Mouse (Mus musculus) adrenal gland, postnatal 14 days (tissue): ENCODE measurements around the gene Ttc28. TPM values are rescaled to one million over a fixed set of nuclear protein-coding genes. Genes with fewer than 3 reads are reported as not detected.
"Not testable (repeated sequence)": the region's sequence is repeated elsewhere in the genome, so short reads cannot be mapped to it uniquely, and the experiment has no call there.

ENCODE experiments used
- DNase-seq: peaks from one replicate; pipeline ENCODE4 v3.0.0; 2021; ENCODE audit warnings: mixed read lengths
- long read RNA-seq, 2 experiments: library from polyadenylated mRNA; stranded (forward); transcript quantifications; one replicate each; pipeline ENCODE4 v2.0.0; 2021
- total RNA-seq: library from RNA; stranded (reverse); gene quantifications from 2 replicates; pipeline ENCODE4 v1.2.3, GENCODE M21; 2021

Gene Ttc28
- 25.5 and 32.5 TPM in 2 replicates for total RNA-seq
- long read RNA-seq, experiment 1, partial matches to known transcripts = 1 of 8 reads
- long read RNA-seq, experiment 1, other reads (novel, unspliced or antisense) = 7 of 8 reads
- long read RNA-seq, experiment 2, partial matches to known transcripts = 2 of 7 reads
- long read RNA-seq, experiment 2, other reads (novel, unspliced or antisense) = 5 of 7 reads

DNA sequence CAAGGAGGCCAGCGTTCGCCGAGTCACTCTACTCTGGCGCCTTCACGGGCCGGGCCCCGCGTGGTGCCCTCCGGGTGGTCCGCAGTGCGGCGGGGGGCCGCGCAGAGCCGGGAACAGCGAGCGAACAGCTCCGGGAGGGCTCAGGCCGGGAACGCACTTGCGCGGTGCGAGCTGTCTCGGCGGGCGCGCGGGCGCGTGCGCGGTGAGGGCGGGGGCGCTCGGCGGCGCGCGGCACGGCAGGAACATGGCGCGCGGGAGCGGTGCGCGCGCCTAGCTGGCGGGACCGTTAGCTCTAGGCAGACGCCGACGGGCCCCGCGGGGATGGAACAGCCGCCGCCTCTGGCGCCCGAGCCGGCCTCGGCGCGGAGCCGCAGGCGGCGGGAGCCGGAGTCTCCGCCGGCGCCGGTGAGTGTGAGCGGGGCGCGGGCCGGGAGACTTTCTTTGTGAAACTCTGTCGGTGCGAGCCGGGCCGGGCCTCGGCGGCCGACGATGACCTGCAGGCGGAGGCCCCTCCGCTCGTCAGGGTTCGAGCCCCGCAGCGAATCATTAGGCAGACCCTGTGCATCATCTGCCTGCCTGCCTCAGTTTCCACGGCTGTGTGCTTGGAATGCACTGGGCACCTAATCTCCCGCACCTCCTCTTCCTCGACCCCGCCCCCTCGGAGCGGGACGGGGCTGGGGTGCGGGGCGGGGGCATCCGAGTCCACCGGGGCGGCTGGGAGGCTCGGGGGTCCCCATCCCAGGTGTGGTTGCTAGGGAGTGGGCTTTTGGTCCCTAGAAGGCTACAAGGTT lies at the start of gene Ttc28:
Ttc28 (plus strand) TSS at position 220 of the 791 bp plus-strand sequence.
- DNase-seq = peak; percentile 95

DNA sequence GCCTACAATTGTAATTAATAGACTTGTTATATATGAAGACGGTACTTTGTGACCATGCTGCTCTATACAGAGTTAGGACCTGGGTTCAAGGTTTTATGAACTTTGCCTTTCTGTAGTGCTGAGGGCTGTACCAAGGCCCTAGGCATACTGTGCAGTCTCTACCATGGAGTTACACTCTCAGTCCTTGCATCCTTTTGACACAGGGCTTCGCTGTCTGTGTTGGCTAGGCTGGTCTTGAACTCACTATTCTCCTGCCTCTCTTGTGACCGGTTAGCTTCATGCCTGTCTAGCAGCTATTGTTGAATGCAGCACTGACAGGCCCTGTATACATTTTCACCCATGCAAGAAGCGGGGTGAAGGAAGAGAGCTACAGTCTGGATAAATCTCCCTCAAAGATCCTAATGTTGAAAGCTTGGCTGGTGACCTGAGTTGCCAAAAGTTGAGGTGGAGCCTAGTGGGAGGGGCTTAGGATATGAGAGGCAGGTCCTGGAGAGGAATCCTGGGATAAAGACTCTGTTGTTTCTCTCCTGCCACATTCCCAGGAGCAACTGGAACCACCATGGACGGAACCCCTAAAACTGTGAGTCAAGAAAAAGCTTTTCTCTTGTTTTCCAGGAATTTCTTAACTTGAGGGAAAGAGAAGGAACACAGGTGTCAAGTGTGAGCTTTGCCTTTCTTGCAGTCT lies 48.4 kb upstream of the Ttc28 start:
- DNase-seq = no peak

DNA sequence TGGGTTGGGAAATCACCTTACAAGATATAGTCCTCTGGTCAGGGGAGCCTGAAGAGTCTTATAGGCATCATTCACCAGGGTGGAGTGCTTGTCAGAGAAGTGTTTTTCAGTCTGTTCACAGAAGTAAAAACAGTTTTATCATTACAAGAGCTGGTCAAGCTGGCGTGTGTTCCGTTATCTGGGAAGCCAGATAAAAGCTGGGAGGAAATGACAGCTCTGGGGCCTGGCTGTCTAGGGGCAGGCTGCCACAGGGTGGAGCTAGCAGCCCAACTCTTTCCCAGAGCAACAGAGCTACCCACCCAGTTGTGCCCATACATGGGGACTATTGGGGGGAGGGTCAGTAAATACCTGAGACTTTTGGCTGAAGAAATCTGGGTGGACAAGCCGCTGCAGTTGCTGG lies 43.6 kb upstream of the Ttc28 start:
- peak; percentile 63 for DNase-seq

DNA sequence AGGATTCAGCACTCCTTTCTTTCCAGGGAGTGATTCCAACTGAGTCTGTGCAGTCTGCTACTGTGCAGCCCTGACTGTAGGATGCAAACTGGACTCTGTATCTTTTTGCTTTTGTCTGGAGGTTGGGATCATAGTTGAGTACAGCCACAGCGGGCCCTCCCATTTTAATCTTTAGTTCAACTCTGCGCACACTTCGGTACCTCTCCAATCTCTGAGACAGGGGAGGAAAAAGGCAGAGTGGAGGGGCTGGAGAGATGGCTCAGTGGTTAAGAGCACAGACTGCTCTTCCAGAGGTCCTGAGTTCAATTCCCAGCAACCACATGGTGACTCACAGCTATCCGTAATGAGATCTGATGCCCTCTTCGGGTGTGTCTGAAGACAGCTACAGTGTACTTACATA lies 41.6 kb upstream of the Ttc28 start:
- DNase-seq = not testable (repeated sequence)

DNA sequence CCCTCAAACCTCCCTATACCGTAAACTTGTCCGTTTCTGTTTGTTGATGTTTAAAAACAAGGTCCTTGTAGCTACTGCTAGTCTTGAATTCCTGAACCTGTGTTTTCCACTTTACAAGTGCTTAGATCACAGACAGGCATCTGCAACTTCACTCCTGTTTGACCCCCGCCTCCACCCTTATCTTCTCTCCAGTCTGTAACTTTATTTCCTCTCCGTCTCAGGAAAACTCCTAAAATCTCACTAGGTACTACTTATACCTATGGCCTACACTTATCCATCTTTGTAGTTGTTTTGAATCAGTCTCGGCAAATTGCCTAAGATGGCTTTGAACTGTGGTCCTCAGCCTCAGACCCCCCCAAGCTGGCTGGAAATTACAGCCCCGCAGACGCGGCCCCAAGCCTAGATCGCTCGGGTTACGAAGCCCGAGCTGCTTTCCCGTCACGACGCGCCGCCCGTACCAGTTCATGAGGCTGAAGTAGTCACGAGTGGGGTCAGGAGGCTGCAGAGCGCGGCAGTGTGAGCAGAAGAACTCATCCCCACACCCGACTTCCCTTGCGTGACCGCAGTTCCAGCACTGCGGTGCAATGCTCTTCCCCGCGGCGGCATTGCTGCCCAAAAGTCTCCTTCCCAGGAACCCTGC lies 40.4 kb upstream of the Ttc28 start:
- no peak for DNase-seq

DNA sequence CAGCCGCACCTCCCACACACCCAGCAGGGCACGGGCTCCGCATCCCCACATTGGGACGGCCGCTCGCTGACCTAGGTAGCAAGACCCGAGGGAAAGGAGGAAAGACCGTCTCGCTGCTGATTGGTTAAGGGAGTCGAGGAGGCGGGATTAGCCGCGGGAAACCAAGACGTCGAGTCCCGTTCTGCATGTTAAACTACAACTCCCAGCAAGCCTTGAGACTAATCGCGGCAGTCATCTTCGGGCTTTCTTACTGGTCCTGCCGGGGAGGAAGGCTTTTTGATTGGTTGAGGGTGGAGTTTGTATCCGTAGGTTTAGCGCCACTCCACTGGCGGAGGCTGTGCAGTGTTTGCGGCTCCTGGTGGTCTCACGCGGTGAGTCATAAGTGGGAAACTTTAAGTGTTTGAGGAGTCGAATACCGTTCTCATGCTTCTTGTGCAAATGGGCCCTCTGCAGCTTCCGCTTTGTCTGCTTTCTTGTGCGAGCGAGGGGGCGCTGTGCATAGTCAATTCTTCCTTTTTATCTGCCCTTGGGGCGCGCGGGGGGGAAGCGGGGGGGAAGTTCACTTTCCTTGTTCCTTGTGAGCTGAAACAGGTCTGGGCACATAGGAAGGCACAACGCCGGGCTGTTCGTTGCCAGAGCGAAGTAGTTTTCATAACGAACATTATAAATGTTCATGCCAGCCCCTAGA lies 39.8 kb upstream of the Ttc28 start, which contains the start of the genes Hscb and Chek2:
Hscb (minus strand) TSS at position 100 of the 688 bp plus-strand sequence.
Chek2 (plus strand) TSS at position 302 of the 688 bp plus-strand sequence.
- DNase-seq = peak; percentile 96

DNA sequence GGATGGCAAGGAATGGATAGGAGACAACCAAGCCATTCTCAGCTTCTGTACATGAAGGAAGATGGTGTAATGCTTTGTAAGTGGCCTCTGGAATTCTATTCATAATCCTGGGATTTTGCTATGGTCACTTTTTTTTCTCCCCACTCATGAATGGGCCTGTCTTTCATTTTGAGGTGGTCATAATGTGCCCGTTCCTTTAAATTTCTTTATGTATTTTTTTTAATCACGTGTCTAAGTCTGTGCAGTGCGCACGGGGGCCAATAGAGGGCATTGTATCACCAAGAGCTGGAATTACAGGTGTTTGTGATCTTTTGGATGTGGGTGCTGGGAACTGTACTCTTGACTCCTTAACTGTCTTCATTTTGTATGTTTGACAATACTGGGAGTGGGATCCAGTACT lies 39.1 kb upstream of the Ttc28 start:
- DNase-seq = peak; percentile 62

DNA sequence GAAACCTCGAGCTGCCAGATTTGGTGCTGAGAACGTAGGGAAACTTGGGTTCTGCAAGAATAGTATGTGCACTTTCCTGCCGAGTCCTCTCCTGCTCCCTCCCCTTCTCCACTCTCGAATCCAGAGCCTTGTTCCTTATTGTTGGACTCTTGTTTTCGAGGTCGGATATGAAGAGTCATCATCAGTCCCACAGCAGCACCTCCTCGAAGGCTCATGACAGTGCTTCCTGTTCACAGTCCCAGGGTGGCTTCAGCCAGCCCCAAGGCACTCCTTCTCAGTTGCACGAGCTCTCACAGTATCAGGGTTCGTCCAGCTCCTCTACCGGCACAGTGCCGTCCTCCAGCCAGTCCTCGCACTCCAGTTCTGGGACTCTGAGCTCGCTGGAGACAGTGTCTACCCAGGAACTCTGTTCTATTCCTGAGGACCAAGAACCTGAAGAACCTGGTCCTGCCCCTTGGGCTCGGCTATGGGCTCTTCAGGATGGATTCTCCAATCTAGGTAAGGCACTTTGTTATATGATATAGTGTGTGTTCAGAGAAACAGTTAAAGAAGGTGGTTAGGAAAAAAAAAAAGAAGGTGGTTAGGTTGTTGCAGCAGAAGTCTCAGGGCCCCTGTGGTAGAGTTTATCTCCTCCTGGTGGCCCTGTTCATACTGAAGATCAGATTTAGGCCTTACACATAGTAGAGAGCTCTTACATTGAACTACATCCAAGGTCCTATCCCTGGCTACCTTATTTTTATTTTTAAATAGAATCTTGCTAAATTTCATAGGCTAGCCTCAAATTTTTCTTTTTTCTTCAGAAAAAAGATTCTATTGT lies 38.3 kb upstream of the Ttc28 start:
- DNase-seq = no peak

DNA sequence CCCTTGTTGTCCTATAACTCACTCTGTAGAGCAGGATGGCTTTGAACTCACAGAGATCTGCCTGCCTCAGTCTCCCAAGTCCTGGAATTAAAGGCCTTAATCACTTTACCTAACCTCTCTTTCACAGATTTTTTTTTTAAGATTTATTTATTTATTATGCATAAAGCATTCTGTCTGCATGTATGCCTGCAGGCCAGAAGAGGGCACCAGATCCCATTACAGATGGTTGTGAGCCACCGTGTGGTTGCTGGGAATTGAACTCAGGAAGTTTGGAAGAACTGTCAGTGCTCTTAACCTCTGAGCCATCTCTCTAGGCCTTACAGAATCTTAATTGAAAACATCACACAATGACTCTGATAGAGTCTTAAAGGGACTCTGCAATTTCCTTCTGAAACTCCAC lies 26.6 kb upstream of the Ttc28 start:
- DNase-seq = no peak

DNA sequence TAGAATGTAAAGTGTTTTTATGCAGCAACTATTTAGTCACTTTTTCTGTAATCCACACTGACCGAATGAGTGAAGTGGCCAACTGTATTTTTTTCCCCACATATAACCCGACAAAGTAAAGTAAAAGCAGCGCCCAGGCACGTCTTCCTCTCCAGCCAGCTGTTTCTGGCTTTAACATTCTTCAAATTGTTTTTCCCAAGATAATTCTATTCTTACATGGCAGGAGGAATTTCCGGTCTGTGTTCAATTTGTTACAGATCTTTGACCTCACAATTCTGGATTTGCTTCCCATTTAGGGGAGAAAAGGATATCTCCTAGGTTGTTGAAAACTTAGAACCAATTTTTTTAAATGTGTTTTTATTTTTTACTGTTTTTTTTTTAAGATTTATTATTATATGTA lies 22.5 kb upstream of the Ttc28 start:
- no peak for DNase-seq

DNA sequence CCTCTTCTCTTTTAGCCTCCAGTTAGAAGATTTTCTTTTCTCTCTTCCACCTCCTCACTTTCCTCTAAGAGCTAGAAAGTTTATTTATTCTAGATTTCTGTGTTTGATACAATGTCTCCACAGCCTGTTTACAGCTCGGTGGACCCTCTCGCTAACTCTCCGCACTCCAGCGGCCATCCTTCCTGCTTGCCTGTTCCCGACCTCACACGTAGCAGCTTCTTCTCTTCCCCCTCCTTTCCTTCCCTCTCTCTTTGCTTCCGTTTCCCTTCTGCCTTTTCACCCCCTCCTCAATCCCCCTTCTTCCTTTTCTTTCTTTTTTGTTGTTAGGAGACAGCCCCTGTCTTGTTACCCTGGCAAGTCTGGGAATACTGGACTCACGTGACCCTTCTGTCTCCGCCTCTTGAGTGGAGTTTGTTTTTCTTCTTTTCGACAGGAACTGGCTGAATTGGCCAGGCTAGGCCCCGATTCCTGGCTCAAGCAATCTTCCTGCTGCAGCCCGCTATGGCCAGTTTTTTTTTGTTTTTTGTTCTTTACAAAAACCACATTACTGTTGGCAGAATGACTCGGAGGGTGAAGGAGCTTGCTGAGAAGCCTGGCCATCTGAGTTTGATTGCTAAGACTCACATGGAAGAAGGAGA lies 20.5 kb upstream of the Ttc28 start:
- peak; percentile 58 for DNase-seq

DNA sequence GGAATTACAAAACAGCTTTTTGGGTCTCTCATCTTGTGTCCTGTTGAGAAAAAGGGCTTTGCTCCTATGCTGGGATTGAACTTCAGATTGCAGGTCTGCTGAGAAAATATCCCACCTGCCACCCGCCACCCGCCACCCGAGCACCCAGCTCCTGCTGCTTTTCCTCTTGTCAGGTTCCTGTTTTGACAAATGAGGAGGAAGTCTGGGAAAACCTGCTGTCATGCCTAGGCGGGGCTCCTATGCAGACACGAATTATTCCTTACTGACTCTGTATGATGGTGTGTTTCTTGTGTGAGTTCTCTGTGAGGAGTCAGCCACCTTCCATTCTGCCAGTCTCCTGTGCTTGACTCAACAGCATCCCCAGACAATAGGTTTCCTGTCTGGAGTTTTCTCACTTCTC lies 19.2 kb upstream of the Ttc28 start:
- no peak for DNase-seq

DNA sequence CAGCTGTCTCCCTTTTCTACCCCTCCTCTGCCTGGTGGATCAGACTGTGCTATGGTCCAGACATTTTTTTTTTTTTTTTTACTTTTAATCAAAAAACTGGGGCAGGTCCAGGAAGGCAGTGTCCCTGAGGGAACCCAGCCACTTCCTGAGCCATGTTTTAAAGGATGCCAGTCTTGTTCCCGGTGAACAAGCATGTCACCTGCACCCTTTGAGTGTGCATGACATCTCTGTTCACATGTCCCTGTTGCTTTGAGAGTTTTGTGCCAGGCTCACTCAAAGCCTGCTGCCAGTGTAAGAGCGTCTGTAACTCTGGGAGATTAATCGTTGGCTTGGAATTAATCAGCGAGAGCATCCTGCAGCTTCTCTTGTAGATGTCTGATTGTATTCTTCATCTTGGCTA lies 11.1 kb upstream of the Ttc28 start:
- no peak for DNase-seq

DNA sequence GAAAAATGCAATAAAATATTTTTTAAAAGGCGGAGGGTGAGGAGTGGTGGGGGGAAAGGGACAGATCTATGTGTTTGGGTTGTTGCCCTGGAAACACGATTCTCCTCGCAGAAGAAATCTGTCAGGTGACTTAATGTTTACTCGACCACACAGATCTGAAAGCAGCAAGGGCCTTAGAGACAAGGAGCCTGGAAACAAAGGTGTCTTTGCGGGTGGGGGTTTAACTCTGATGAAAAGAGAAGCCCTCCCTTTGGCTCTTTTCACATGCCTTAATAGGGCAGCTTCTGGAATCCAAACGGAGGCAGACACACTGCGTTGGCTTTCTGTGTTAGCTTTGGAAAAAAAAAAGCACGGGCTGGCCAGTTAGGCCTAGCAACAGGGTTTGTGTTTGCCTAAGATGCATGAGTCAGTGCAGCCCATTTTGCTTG lies 10.3 kb upstream of the Ttc28 start:
- no peak for DNase-seq

DNA sequence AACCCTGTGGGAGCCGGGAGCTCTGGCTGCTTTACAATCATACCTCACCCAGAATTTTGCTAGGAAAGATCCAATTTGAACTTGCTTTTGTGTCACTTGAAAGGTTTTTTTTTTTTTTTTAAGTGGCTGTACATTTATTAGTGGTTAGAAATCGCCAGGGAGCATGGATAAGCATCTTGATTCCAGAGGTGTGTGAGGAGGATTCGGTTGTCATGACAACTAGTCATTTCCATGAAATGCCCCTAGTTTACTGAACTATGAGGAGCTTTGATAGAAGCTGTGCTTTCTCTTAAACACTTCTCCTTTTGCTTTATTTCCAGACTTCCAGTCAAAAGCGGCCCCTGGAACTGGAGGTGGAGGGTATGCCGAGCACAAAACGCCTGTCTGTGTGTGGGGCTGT lies 6.4 kb upstream of the Ttc28 start:
- no peak for DNase-seq

DNA sequence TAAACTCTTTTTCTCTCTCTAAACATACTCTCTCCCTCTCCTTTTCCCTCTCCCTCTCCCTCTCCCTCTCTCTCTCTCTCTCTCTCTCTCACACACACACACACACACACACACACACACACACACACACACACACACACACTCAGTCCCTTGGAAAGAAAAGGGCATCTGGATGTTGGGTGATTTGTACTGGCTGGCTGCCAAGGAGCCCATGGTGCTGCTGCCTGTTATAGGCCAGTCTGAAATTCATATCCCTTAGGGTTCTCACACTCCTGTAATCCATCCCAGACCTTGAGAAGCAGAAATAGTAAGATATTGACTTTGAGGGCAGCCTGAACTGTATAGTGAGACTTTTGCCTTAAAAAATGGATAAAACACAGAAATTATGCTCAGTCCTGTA lies 4.9 kb upstream of the Ttc28 start:
- peak; percentile 64 for DNase-seq

DNA sequence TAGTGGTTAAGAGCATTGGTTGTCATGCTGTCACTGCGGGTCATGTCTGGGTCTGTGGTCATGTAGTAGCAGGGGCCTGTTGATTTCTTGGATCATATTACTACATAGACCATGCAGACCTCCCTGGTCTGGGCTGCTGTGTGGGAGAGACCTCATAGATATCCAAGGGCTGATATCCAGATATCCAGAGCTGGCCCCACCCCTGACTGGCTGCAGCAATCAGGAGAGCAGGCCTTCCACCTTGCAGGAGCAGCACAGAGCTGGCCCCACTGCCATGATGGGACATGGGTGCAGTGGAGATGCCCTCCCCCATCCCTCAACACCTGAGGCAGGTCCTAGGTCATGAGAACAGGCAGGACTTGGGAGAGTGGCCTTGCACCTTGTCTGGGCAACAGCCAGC lies 4.3 kb upstream of the Ttc28 start:
- DNase-seq = no peak

DNA sequence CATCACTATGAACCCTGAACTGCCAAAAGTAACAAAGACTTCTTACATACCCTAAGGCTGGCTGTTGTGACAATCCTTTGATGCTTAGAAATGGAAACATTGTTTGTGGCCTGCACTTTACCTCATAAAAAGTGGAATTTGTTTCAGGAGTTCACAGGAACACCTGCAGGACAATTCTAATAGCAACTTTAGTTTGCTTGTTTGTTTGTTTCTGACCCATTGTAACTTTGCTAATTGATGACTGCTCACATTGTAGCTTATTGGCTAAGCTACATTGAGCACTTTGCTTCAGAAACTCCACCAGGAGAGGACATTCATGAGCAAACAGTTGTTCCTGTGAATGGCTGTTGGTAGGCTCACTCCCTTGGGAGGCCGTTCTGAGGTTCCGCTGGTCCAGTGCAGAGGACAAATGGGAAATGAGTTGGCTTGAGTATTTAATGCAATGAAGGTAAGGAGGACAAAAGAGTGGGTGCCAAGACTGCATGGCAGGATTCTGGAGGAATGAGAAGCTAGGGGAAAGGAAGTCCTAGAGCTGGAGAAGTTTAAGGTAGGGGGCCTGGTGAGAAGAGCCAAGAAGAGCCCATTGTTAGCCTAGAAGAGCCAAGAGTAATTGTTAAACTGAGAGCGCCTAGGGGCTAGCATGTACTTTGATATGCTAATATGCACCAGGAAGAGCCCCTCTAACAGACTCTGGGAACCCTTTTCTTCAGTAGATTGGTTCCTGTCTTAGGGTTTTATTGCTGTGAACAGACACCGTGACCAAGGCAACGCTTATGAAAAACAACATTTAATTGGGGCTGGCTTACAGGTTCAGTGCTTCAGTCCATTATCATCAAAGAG lies 1.7 kb upstream of the Ttc28 start:
- no peak for DNase-seq

DNA sequence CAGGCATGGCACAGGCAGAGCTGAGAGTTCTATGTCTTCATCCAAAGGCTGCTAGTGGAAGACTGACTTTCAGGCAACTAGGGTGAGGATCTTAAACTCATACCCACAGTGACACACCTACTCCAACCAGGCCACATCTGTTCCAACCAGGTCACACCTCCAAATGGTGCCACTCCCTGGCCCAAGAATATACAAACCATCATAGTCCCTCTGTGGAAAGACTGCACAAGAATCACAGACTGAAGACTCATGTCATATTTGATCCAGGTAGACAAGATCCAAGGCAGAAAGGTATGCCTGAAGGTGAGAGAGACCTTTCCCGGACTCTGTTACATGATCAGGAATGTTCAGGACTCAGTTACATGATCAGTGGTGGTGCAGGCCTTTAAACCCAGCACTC lies 1.1 kb upstream of the Ttc28 start:
- DNase-seq = not testable (repeated sequence)

DNA sequence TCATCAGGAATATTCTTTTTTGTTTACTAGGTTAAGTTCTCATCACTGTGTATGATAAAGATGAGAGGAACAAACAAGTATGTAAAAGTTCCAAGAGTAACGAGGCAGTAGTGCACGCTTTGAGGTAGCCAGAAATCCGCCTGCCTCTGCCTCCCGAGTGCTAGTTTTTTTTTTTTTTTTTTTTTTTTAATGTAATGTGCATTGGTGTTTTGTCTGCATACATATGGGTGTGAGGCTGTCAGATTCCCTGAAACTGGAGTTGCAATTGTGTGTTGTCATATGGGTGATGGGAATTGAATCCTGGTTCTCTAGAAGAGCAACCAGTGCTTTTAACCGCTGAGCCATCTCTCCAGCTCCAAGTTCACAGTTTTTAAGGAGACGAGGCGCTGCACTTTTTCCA lies 561 bp upstream of the Ttc28 start:
- DNase-seq = no peak
